Mouse (Mus musculus): ENCODE results near the gene Tmem63a. TPM values are rescaled to one million over a fixed set of nuclear protein-coding genes. Genes with fewer than 3 reads are reported as not detected.

The Tmem63a gene
- polyA plus RNA-seq, 1 experiment from 2014 or later: 3.1 TPM

DNA sequence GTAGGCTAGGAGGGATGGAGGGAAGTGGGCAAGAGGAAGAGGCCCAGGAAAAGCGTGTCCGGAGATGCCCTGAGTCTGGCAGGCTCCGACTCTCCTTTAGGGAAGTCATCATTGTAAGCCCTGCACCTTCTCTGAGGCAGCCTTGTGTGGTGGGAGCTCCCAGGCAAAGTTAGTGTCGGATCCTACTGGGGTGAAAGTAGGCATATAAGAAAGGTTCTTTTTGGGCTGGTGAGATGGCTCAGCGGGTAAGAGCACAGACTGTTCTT is 37.4 kb upstream of the Tmem63a start:
- 0 out of 2 replicates have a peak, but pooled peaks have one; percentile 8 for ATAC-seq (replicated peaks; ENCODE audit: insufficient number of reproducible peaks, low FRiP score, low TSS enrichment, low read depth)
- no peak overlapping the region for H3K27ac ChIP-seq (replicated peaks; ENCODE audit: low read depth, low read length)
- peak overlapping the region; percentile 51 for H3K4me2 ChIP-seq (ENCODE audit: low read depth, low read length)
- no peaks in the 10 kb centered on the region for H3K27me3 ChIP-seq (ENCODE audit: control insufficient read depth, insufficient read depth, low read length)
- peaks cover 6% of the 10 kb centered on the region for H3K36me3 ChIP-seq (replicated peaks; ENCODE audit: control insufficient read depth, insufficient read depth, low read depth, low read length)
- peak overlapping the region; percentile 90 for H3K4me3 ChIP-seq (ENCODE audit: low read depth, low read length)
- peaks cover 4% of the 10 kb centered on the region; the same call in 1 of the 2 replicates for H3K4me1 ChIP-seq (ENCODE audit: control insufficient read depth, insufficient read depth, low read length)
- no peaks in the 10 kb centered on the region for H3K9me3 ChIP-seq (replicated peaks; ENCODE audit: control insufficient read depth, low read length)
- DNase-seq (ENCODE audit: low spot score): no peak
- WGBS: 2% methylated on average over 5 of the region's 5 CpGs
- peak overlapping the region; percentile 93 for H3K9ac ChIP-seq (replicated peaks; ENCODE audit: low read length)

- H3K9ac ChIP-seq (replicated peaks; ENCODE audit: low read length): peak overlapping the region; percentile 93
- 67% methylated on average over 6 of the region's 6 CpGs for WGBS
- ATAC-seq (replicated peaks; ENCODE audit: insufficient number of reproducible peaks, low FRiP score, low TSS enrichment, low read depth) (no peak), DNase-seq (ENCODE audit: low spot score) (no peak)
- no peak overlapping the region for H3K27ac ChIP-seq (replicated peaks; ENCODE audit: low read depth, low read length)
- no peaks in the 10 kb centered on the region for H3K27me3 ChIP-seq (ENCODE audit: control insufficient read depth, insufficient read depth, low read length)
- H3K4me3 ChIP-seq (ENCODE audit: low read depth, low read length): peak overlapping the region; percentile 90
- peaks cover 4% of the 10 kb centered on the region; the same call in 1 of the 2 replicates for H3K4me1 ChIP-seq (ENCODE audit: control insufficient read depth, insufficient read depth, low read length)
- no peaks in the 10 kb centered on the region for H3K9me3 ChIP-seq (replicated peaks; ENCODE audit: control insufficient read depth, low read length)
- H3K36me3 ChIP-seq (replicated peaks; ENCODE audit: control insufficient read depth, insufficient read depth, low read depth, low read length): peaks cover 6% of the 10 kb centered on the region
- H3K4me2 ChIP-seq (ENCODE audit: low read depth, low read length): peak overlapping the region; percentile 51
Measured at GRCm38 (mm10) chr1:180905307-180905706, 36.8 kb upstream of the Tmem63a start.

- peaks cover 6% of the 10 kb centered on the region for H3K36me3 ChIP-seq (replicated peaks; ENCODE audit: control insufficient read depth, insufficient read depth, low read depth, low read length)
- DNase-seq (ENCODE audit: low spot score) (no peak), ATAC-seq (replicated peaks; ENCODE audit: insufficient number of reproducible peaks, low FRiP score, low TSS enrichment, low read depth) (no peak)
- H3K4me3 ChIP-seq (ENCODE audit: low read depth, low read length): peak overlapping the region; percentile 90; the same call in 1 of the 2 replicates
- WGBS: 92% methylated on average over 17 of the region's 17 CpGs
- H3K9me3 ChIP-seq (replicated peaks; ENCODE audit: control insufficient read depth, low read length): no peaks in the 10 kb centered on the region
- no peaks in the 10 kb centered on the region for H3K27me3 ChIP-seq (ENCODE audit: control insufficient read depth, insufficient read depth, low read length)
- H3K4me1 ChIP-seq (ENCODE audit: control insufficient read depth, insufficient read depth, low read length): peaks cover 4% of the 10 kb centered on the region; the same call in 1 of the 2 replicates
- H3K9ac ChIP-seq (replicated peaks; ENCODE audit: low read length): no peak overlapping the region
- no peak overlapping the region for H3K27ac ChIP-seq (replicated peaks; ENCODE audit: low read depth, low read length)
- H3K4me2 ChIP-seq (ENCODE audit: low read depth, low read length): no peak overlapping the region
Measured at GRCm38 (mm10) chr1:180905876-180906275, 36.3 kb upstream of the Tmem63a start.

- ATAC-seq (replicated peaks; ENCODE audit: insufficient number of reproducible peaks, low FRiP score, low TSS enrichment, low read depth): no peak
Measured at GRCm38 (mm10) chr1:180906461-180907147, 35.5 kb upstream of the Tmem63a start.

DNA sequence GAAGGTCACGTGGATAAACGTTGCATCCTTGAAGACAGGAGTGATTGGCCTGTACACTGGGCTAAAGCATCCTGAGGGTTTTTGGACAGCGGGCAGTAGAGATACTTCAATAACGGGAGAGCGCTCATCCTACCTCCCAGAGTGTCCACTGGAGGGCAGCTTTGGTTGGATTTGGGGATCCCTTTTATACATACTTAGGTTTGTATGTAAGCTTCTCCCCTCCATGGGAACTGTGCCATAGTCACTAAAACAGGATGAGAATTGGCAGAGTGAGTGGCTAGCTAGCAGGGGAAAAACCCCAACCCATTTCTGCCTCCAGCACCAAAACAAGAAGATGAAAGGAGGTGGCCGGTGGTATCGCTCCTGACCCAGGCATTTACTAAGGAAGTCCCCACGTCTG is 31.0 kb upstream of the Tmem63a start:
- no peak overlapping the region for H3K27ac ChIP-seq (replicated peaks; ENCODE audit: low read depth, low read length)
- WGBS: 42% methylated on average over 8 of the region's 8 CpGs

More at GRCm38 (mm10) chr1:180906461-180907147, 35.5 kb upstream of the Tmem63a start:
- H3K27ac ChIP-seq (replicated peaks; ENCODE audit: low read depth, low read length): no peak overlapping the region
- H3K9me3 ChIP-seq (replicated peaks; ENCODE audit: control insufficient read depth, low read length): no peaks in the 10 kb centered on the region
- DNase-seq (ENCODE audit: low spot score): no peak
- H3K27me3 ChIP-seq (ENCODE audit: control insufficient read depth, insufficient read depth, low read length): no peaks in the 10 kb centered on the region
- H3K36me3 ChIP-seq (replicated peaks; ENCODE audit: control insufficient read depth, insufficient read depth, low read depth, low read length): peaks cover 6% of the 10 kb centered on the region
- no peak overlapping the region for H3K4me3 ChIP-seq (ENCODE audit: low read depth, low read length)
- 94% methylated on average over 24 of the region's 24 CpGs for WGBS
- no peak overlapping the region for H3K4me2 ChIP-seq (ENCODE audit: low read depth, low read length)
- H3K9ac ChIP-seq (replicated peaks; ENCODE audit: low read length): no peak overlapping the region
- H3K4me1 ChIP-seq (ENCODE audit: control insufficient read depth, insufficient read depth, low read length): peaks cover 4% of the 10 kb centered on the region; the same call in 1 of the 2 replicates

GRCm38 (mm10) chr1:180911653-180912287 is 30.4 kb upstream of the Tmem63a start:
- Histone ChIP-seq H3K9me3 (replicated peaks; ENCODE audit: control insufficient read depth, low read length) (no peaks in the 10 kb centered on the region), H3K4me2 (ENCODE audit: low read depth, low read length) (no peak overlapping the region; the same call in 1 of the 2 replicates), H3K27me3 (ENCODE audit: control insufficient read depth, insufficient read depth, low read length) (no peaks in the 10 kb centered on the region), H3K4me1 (ENCODE audit: control insufficient read depth, insufficient read depth, low read length) (no peaks in the 10 kb centered on the region), H3K36me3 (replicated peaks; ENCODE audit: control insufficient read depth, insufficient read depth, low read depth, low read length) (peaks cover 4% of the 10 kb centered on the region), H3K9ac (replicated peaks; ENCODE audit: low read length) (no peak overlapping the region), H3K27ac (replicated peaks; ENCODE audit: low read depth, low read length) (no peak overlapping the region), H3K4me3 (ENCODE audit: low read depth, low read length) (no peak overlapping the region)
- no peak for ATAC-seq (replicated peaks; ENCODE audit: insufficient number of reproducible peaks, low FRiP score, low TSS enrichment, low read depth)
- peak; percentile 62 for DNase-seq (ENCODE audit: low spot score)
- WGBS: 48% methylated on average over 20 of the region's 20 CpGs

More for the DNA sequence above, 31.0 kb upstream of the Tmem63a start:
- peak; percentile 24 for DNase-seq (ENCODE audit: low spot score)
- no peaks in the 10 kb centered on the region for H3K4me1 ChIP-seq (ENCODE audit: control insufficient read depth, insufficient read depth, low read length)
- ATAC-seq (replicated peaks; ENCODE audit: insufficient number of reproducible peaks, low FRiP score, low TSS enrichment, low read depth): no peak
- no peak overlapping the region for H3K9ac ChIP-seq (replicated peaks; ENCODE audit: low read length)
- no peaks in the 10 kb centered on the region for H3K9me3 ChIP-seq (replicated peaks; ENCODE audit: control insufficient read depth, low read length)
- H3K36me3 ChIP-seq (replicated peaks; ENCODE audit: control insufficient read depth, insufficient read depth, low read depth, low read length): peaks cover 6% of the 10 kb centered on the region
- H3K4me3 ChIP-seq (ENCODE audit: low read depth, low read length): no peak overlapping the region
- no peaks in the 10 kb centered on the region for H3K27me3 ChIP-seq (ENCODE audit: control insufficient read depth, insufficient read depth, low read length)
- H3K4me2 ChIP-seq (ENCODE audit: low read depth, low read length): no peak overlapping the region

DNA sequence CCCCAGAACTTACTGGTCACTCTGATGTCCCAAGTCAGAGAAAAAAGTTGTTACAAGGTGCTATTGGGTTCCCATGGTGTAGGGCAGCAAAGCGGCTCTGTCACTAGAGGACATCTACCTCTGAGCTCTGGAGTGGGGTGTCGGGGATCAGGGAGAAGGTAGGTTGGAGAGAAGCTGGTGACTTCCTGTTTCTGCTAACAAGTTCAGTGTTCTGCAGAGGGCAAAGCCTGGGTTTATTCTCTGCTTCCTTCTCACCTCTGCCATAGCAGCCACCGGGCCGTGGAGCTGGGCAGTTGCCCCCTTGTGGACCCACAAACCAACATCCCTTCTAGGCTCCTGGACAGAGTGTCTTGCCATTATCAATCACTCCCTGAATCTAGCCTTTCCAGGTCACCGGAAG is 29.4 kb upstream of the Tmem63a start:
- H3K9ac ChIP-seq (replicated peaks; ENCODE audit: low read length): no peak overlapping the region
- no peak overlapping the region for H3K4me3 ChIP-seq (ENCODE audit: low read depth, low read length)
- ATAC-seq (replicated peaks; ENCODE audit: insufficient number of reproducible peaks, low FRiP score, low TSS enrichment, low read depth): no peak
- no peak overlapping the region for H3K4me2 ChIP-seq (ENCODE audit: low read depth, low read length)
- H3K27me3 ChIP-seq (ENCODE audit: control insufficient read depth, insufficient read depth, low read length): no peaks in the 10 kb centered on the region
- DNase-seq (ENCODE audit: low spot score): no peak
- 84% methylated on average over 5 of the region's 5 CpGs for WGBS
- no peaks in the 10 kb centered on the region for H3K4me1 ChIP-seq (ENCODE audit: control insufficient read depth, insufficient read depth, low read length)
- peaks cover 1% of the 10 kb centered on the region; the same call in 1 of the 2 replicates for H3K36me3 ChIP-seq (replicated peaks; ENCODE audit: control insufficient read depth, insufficient read depth, low read depth, low read length)
- no peak overlapping the region for H3K27ac ChIP-seq (replicated peaks; ENCODE audit: low read depth, low read length)
- H3K9me3 ChIP-seq (replicated peaks; ENCODE audit: control insufficient read depth, low read length): no peaks in the 10 kb centered on the region

DNA sequence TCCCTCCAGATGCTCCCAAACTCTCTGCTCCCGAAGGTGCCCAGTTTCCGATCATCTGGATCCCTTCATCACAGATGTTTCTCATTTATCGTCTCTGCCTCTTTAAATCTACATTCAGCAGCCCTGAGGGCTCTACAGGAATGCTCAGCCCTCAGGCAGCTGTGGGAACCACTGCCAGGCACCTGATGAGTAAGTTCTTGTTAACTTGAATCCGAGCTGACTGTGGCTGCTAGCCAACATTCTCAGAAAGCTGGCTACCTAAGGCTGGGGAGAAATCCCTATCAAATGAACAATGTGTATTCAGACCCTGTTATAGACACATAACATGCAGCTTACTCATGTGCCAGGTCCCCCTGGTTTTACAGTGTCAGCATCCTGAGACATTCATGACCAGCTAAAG is 28.3 kb upstream of the Tmem63a start:
- Histone ChIP-seq H3K27me3 (ENCODE audit: control insufficient read depth, insufficient read depth, low read length) (no peaks in the 10 kb centered on the region), H3K4me1 (ENCODE audit: control insufficient read depth, insufficient read depth, low read length) (no peaks in the 10 kb centered on the region), H3K36me3 (replicated peaks; ENCODE audit: control insufficient read depth, insufficient read depth, low read depth, low read length) (no peaks in the 10 kb centered on the region; the same call in 1 of the 2 replicates), H3K27ac (replicated peaks; ENCODE audit: low read depth, low read length) (no peak overlapping the region), H3K4me3 (ENCODE audit: low read depth, low read length) (no peak overlapping the region), H3K9ac (replicated peaks; ENCODE audit: low read length) (no peak overlapping the region), H3K4me2 (ENCODE audit: low read depth, low read length) (no peak overlapping the region), H3K9me3 (replicated peaks; ENCODE audit: control insufficient read depth, low read length) (no peaks in the 10 kb centered on the region)
- WGBS: 26% methylated on average over 4 of the region's 4 CpGs
- ATAC-seq (replicated peaks; ENCODE audit: insufficient number of reproducible peaks, low FRiP score, low TSS enrichment, low read depth) (0 out of 2 replicates have a peak, but pooled peaks have one; percentile 5), DNase-seq (ENCODE audit: low spot score) (peak; percentile 78)
